Mouse (Mus musculus) telencephalon, adult 2 months (tissue): ENCODE results near the gene Rom1.

Experiments
- DNase-seq: peaks from one replicate; pipeline ENCODE4 v3.0.0-alpha.2; 2011; ENCODE audit warnings: low read depth, low spot score

Gene Rom1

GRCm38 (mm10) chr19:8942276-8942964, 13.3 kb upstream of the Rom1 start:
- DNase-seq = no peak

GRCm38 (mm10) chr19:8941515-8942217, 12.5 kb upstream of the Rom1 start, which contains the start of gene Mta2:
TSS of gene Mta2 (plus strand) at chr19:8941875.
- peak; percentile 92 for DNase-seq

- DNase-seq = no peak
These were observed 12.0 kb upstream of the Rom1 start for GRCm38 (mm10) chr19:8941136-8941514.

GRCm38 (mm10) chr19:8940526-8941133, 11.5 kb upstream of the Rom1 start:
- DNase-seq = no peak

GRCm38 (mm10) chr19:8936736-8937135, 7.6 kb upstream of the Rom1 start:
- no peak for DNase-seq

- no peak for DNase-seq
These were observed 1.6 kb upstream of the Rom1 start for GRCm38 (mm10) chr19:8930771-8931170.

- DNase-seq = no peak
These were observed 961 bp upstream of the Rom1 start for GRCm38 (mm10) chr19:8930117-8930516.

- DNase-seq = no peak
These were observed 400 bp downstream of the Rom1 start for GRCm38 (mm10) chr19:8928689-8929223.

- no peak for DNase-seq
These were observed 1.1 kb downstream of the Rom1 start for GRCm38 (mm10) chr19:8927891-8928525.

- no peak for DNase-seq
These were observed 2.4 kb downstream of the Rom1 start for GRCm38 (mm10) chr19:8926766-8927165.

GRCm38 (mm10) chr19:8921741-8922140, 7.4 kb downstream of the Rom1 start:
- DNase-seq = no peak

GRCm38 (mm10) chr19:8920836-8921291, 8.3 kb downstream of the Rom1 start:
- no peak for DNase-seq

- DNase-seq = peak; percentile 88
These were observed 9.0 kb downstream of the Rom1 start, which contains the start of gene B3gat3 for GRCm38 (mm10) chr19:8920073-8920736. TSS of gene B3gat3 (plus strand) at chr19:8920374.

GRCm38 (mm10) chr19:8919684-8920072, 9.5 kb downstream of the Rom1 start:
- DNase-seq = no peak

GRCm38 (mm10) chr19:8919000-8919399, 10.2 kb downstream of the Rom1 start:
- no peak for DNase-seq

- no peak for DNase-seq
These were observed 14.9 kb downstream of the Rom1 start for GRCm38 (mm10) chr19:8914212-8914611.

GRCm38 (mm10) chr19:8911810-8912209, 17.3 kb downstream of the Rom1 start:
- no peak for DNase-seq

GRCm38 (mm10) chr19:8908531-8908930, 20.6 kb downstream of the Rom1 start:
- no peak for DNase-seq

GRCm38 (mm10) chr19:8903412-8903811, 25.7 kb downstream of the Rom1 start:
- no peak for DNase-seq

GRCm38 (mm10) chr19:8899079-8899478, 30.1 kb downstream of the Rom1 start:
- DNase-seq = no peak

- DNase-seq = no peak
These were observed 30.6 kb downstream of the Rom1 start for GRCm38 (mm10) chr19:8898576-8898975.
